Mouse (Mus musculus) ES-E14 (cell line): ENCODE measurements around the gene Npas2. TPM values are rescaled to one million over a fixed set of nuclear protein-coding genes. Genes with fewer than 3 reads are reported as not detected.

Source experiments
- DNase-seq: peaks from one replicate; pipeline ENCODE4 v3.0.0-alpha.2; 2013; ENCODE audit warnings: low read depth, low spot score
- H3K27ac ChIP-seq: 2 replicates; pipeline ENCODE4 v1.5.1; 2012; ENCODE audit warnings: low read depth, mild to moderate bottlenecking, low read length, moderate library complexity, mixed read lengths; ENCODE audit not compliant: poor library complexity, insufficient read depth, severe bottlenecking
- H3K36me3 ChIP-seq: 2 replicates; pipeline ENCODE4 v1.6.1; 2012; ENCODE audit warnings: mild to moderate bottlenecking, low read length, moderate library complexity, mixed read lengths; ENCODE audit not compliant: control insufficient read depth, poor library complexity, insufficient read depth, severe bottlenecking
- H3K4me1 ChIP-seq, 2 experiments: fragments of 150-350 bp in 1 of 2; sonication (generic) in 1 of 2; 2 replicates each; pipeline ENCODE4 v1.6.1; 2012; ENCODE audit warnings: low read length in 2 of 2, mild to moderate bottlenecking in 1 of 2, mixed read lengths in 1 of 2; ENCODE audit not compliant: control insufficient read depth in 2 of 2, insufficient read depth in 2 of 2, poor library complexity in 1 of 2
- H3K4me3 ChIP-seq, 2 experiments: fragments of 150-350 bp in 1 of 2; sonication (generic) in 1 of 2; 2 replicates each; pipeline ENCODE4 v1.5.1; 2012; ENCODE audit warnings: low read length in 2 of 2, low read depth in 1 of 2, mild to moderate bottlenecking in 1 of 2, mixed read lengths in 1 of 2; ENCODE audit not compliant: insufficient read depth in 1 of 2, poor library complexity in 1 of 2, severe bottlenecking in 1 of 2
- H3K9ac ChIP-seq: 2 replicates; pipeline ENCODE4 v1.6.1; 2012; ENCODE audit warnings: low read depth, mild to moderate bottlenecking, low read length, mixed read lengths; ENCODE audit not compliant: poor library complexity, insufficient read depth, severe bottlenecking
- H3K9me3 ChIP-seq: fragments of 150-350 bp; sonication (generic); 2 replicates; pipeline ENCODE4 v1.6.1; 2012; ENCODE audit warnings: low read depth, mild to moderate bottlenecking, low read length; ENCODE audit not compliant: control insufficient read depth, insufficient read depth
- CHD2 ChIP-seq: IDR thresholded peaks from 2 replicates; pipeline ENCODE4 v1.6.1; 2014; ENCODE audit warnings: mild to moderate bottlenecking, low read depth, low read length, inconsistent platforms
- HCFC1 ChIP-seq: IDR thresholded peaks from 2 replicates; pipeline ENCODE4 v1.6.1; 2012; ENCODE audit warnings: low read length, inconsistent platforms, borderline replicate concordance; ENCODE audit not compliant: insufficient read depth
- MAFK ChIP-seq: IDR thresholded peaks from 2 replicates; pipeline ENCODE4 v1.6.1; 2014; ENCODE audit warnings: mild to moderate bottlenecking, low read depth, low read length, inconsistent platforms; ENCODE audit not compliant: insufficient read depth
- ZC3H11A ChIP-seq: IDR thresholded peaks from 2 replicates; pipeline ENCODE4 v1.6.1; 2012; ENCODE audit warnings: low read depth, mild to moderate bottlenecking, inconsistent platforms, low read length, borderline replicate concordance
- ZNF384 ChIP-seq: IDR thresholded peaks from 2 replicates; pipeline ENCODE4 v1.6.1; 2012; ENCODE audit warnings: low read depth, low read length, inconsistent platforms
- in situ Hi-C, 2 experiments: fragments of 600-800 bp; cut with MboI; formaldehyde crosslinking; loops; one replicate each; pipeline ENCODE4 v1.15.1; 2025; ENCODE audit warnings: low sequenced_read_pairs in 2 of 2, inconsistent platforms in 1 of 2; ENCODE audit not compliant: unreplicated experiment in 2 of 2
- total RNA-seq: library from RNA; depleted of rRNA; stranded (reverse); fragments of 300-350 nt; gene quantifications from 2 replicates; pipeline ENCODE4 v1.2.3, GENCODE M21; 2012

Gene Npas2
- total RNA-seq, 1 experiment, result 0.09 TPM

GRCm38 (mm10) chr1:39217584-39217983, 24.1 kb downstream of the Npas2 start:
- no peaks in the 10 kb centered on the region for H3K36me3 ChIP-seq
- no peak overlapping the region for H3K9ac ChIP-seq
- DNase-seq, result no peak
- no peak overlapping the region for H3K4me3 ChIP-seq
- TF ChIP-seq ZC3H11A (no peak), CHD2 (no peak), MAFK (no peak), HCFC1 (no peak), ZNF384 (no peak)
- no peak overlapping the region for H3K27ac ChIP-seq
- in situ Hi-C loops, result no loop called here
- H3K4me1 ChIP-seq, result no peaks in the 10 kb centered on the region
- no peaks in the 10 kb centered on the region for H3K9me3 ChIP-seq

GRCm38 (mm10) chr1:39228401-39228800, 34.9 kb downstream of the Npas2 start:
- no peaks in the 10 kb centered on the region for H3K36me3 ChIP-seq
- H3K9ac ChIP-seq, result no peak overlapping the region
- no peak for DNase-seq
- in situ Hi-C loops, result no loop called here
- H3K27ac ChIP-seq, result no peak overlapping the region
- no peak overlapping the region for H3K4me3 ChIP-seq
- TF ChIP-seq MAFK (no peak), ZC3H11A (no peak), CHD2 (no peak), ZNF384 (no peak), HCFC1 (no peak)
- H3K9me3 ChIP-seq, result no peaks in the 10 kb centered on the region
- no peaks in the 10 kb centered on the region for H3K4me1 ChIP-seq

GRCm38 (mm10) chr1:39230021-39230420, 36.5 kb downstream of the Npas2 start:
- no peaks in the 10 kb centered on the region for H3K9me3 ChIP-seq
- no peak overlapping the region for H3K27ac ChIP-seq
- no peak for DNase-seq
- no peak overlapping the region for H3K4me3 ChIP-seq
- H3K4me1 ChIP-seq, result no peaks in the 10 kb centered on the region
- in situ Hi-C loops, result no loop called here
- H3K36me3 ChIP-seq, result no peaks in the 10 kb centered on the region
- TF ChIP-seq ZC3H11A (no peak), MAFK (no peak), ZNF384 (no peak), HCFC1 (no peak), CHD2 (no peak)
- H3K9ac ChIP-seq, result no peak overlapping the region

GRCm38 (mm10) chr1:39234815-39235449, 41.4 kb downstream of the Npas2 start:
- H3K4me3 ChIP-seq, result no peak overlapping the region; a peak in 1 of 4 replicates
- TF ChIP-seq ZC3H11A, result no peak
- no peak for TF ChIP-seq ZNF384
- no peak for TF ChIP-seq CHD2
- TF ChIP-seq HCFC1, result no peak
- no peak for TF ChIP-seq MAFK
- DNase-seq, result no peak
- no peaks in the 10 kb centered on the region for H3K36me3 ChIP-seq
- H3K9me3 ChIP-seq, result no peaks in the 10 kb centered on the region
- no peak overlapping the region for H3K9ac ChIP-seq
- H3K27ac ChIP-seq, result no peak overlapping the region
- in situ Hi-C loops, result no loop called here
- H3K4me1 ChIP-seq, result peaks cover 3 to 4% of the 10 kb centered on the region in 2 experiments; a peak in 2 of 4 replicates
